In the genomic region with DNA sequence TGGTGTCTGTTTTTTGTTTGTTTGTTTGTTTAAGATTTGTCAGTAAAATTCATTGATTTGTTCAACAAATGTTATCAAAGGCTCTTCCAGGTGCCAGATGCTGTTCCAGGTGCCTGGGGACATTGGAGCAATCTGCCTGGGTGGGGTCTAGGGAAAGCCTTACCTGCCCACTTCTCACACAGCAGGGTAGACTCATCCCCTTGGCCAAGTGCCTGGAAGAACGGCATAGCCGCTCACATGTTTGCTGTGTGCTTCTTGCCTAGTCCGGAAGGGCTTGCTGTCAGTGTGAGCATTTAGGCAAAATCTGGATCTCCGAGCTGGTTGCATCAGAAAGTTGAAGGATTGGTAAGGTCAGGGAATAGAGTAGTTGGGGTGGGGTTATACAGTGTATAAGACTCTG, we compare ENCODE assay signal across 7 mouse cellular contexts.
"Had no signal": no experiment of that assay in that cellular context is flagged by ENCODE, and none has a peak within 500 bp of the region (broad histone marks: within the 10 kb centered on the region; RNA-seq: fewer than 3 reads in every experiment).

No protein-coding gene starts in this region.

- DNase-seq: lung, adult 2 months; lung, postnatal 14 days; lung, postnatal 36 days; right cerebral cortex, postnatal 14 days; thymus, adult 2 months; thymus, postnatal 25 days; thymus, postnatal 4 days had no signal
